Mouse (Mus musculus) forebrain, embryonic 11.5 days (tissue): Measurements from ENCODE around the gene Topbp1. TPM values are rescaled to one million over a fixed set of nuclear protein-coding genes. Genes with fewer than 3 reads are reported as not detected.
"Not testable (repeated sequence)": the region's sequence is repeated elsewhere in the genome, so short reads cannot be mapped to it uniquely, and the experiment has no call there.

Experiments used
- ATAC-seq: fragments of 200-750 bp; cut with Nextera tagmentation; replicated peaks from 2 replicates; pipeline ENCODE4 v1.8.0; 2017; ENCODE audit warnings: moderate TSS enrichment; ENCODE audit not compliant: low FRiP score
- DNase-seq: peaks from one replicate; pipeline ENCODE4 v3.0.0-alpha.2; 2017; ENCODE audit warnings: low spot score
- H3K27ac ChIP-seq: fragments of 300-500 bp; sonication (generic); 2 replicates; pipeline ENCODE4 v1.5.1; 2014; ENCODE audit warnings: low read depth, low read length
- H3K27me3 ChIP-seq: fragments of 300-500 bp; sonication (generic); 2 replicates; pipeline ENCODE4 v1.6.1; 2014; ENCODE audit warnings: mild to moderate bottlenecking, low read length, mixed read lengths; ENCODE audit not compliant: control insufficient read depth, insufficient read depth
- H3K36me3 ChIP-seq: fragments of 300-500 bp; sonication (generic); 2 replicates; pipeline ENCODE4 v1.6.1; 2014; ENCODE audit warnings: mild to moderate bottlenecking, low read length, moderate library complexity, mixed read lengths; ENCODE audit not compliant: control insufficient read depth, insufficient read depth
- H3K4me1 ChIP-seq: fragments of 300-500 bp; sonication (generic); replicated peaks from 2 replicates; pipeline ENCODE4 v1.6.1; 2014; ENCODE audit warnings: low read length, mixed read lengths; ENCODE audit not compliant: control insufficient read depth, insufficient read depth
- H3K4me2 ChIP-seq: fragments of 300-500 bp; sonication (generic); 2 replicates; pipeline ENCODE4 v1.6.1; 2014; ENCODE audit warnings: low read depth, mild to moderate bottlenecking, low read length, moderate library complexity, mixed read lengths; ENCODE audit not compliant: severe bottlenecking
- H3K4me3 ChIP-seq: fragments of 300-500 bp; sonication (generic); 2 replicates; pipeline ENCODE4 v1.5.1; 2014; ENCODE audit warnings: low read depth, low read length
- H3K9ac ChIP-seq: fragments of 300-500 bp; sonication (generic); 2 replicates; pipeline ENCODE4 v1.6.1; 2014; ENCODE audit warnings: low read length
- H3K9me3 ChIP-seq: fragments of 300-500 bp; sonication (generic); 2 replicates; pipeline ENCODE4 v1.6.1; 2016; ENCODE audit warnings: low read length, mixed read lengths; ENCODE audit not compliant: control insufficient read depth
- WGBS: fragments of 180-500 bp; shearing (Covaris S2); extraction: QIAGEN DNeasy Blood & Tissue Kit; methylation state at CpG from one replicate; pipeline ENCODE4 v1.1.7; 2014; 5-methylcytosine and 5-hydroxymethylcytosine counted together
- polyA plus RNA-seq: library from polyadenylated mRNA; unstranded; fragments of >200 nt; fragmentation: Nextera tagmentation; extraction: Ambion mirVana; gene quantifications from 2 replicates; pipeline ENCODE4 v1.2.1, GENCODE M21; 2014

The Topbp1 gene
- polyA plus RNA-seq, 1 experiment from 2014 or later, result 119 TPM

GRCm38 (mm10) chr9:103326449-103326848 lies 21.4 kb downstream of the Topbp1 start:
- no peak overlapping the region for H3K27ac ChIP-seq

GRCm38 (mm10) chr9:103332663-103333062 lies 27.6 kb downstream of the Topbp1 start:
- WGBS, result 96% methylated on average over 6 of the region's 6 CpGs
- ATAC-seq, result no peak
- Histone ChIP-seq H3K4me3 (no peak overlapping the region), H3K36me3 (peaks cover 30% of the 10 kb centered on the region), H3K4me2 (no peak overlapping the region), H3K9ac (no peak overlapping the region), H3K27me3 (no peaks in the 10 kb centered on the region), H3K9me3 (no peaks in the 10 kb centered on the region), H3K27ac (no peak overlapping the region), H3K4me1 (no peaks in the 10 kb centered on the region)
- no peak for DNase-seq

More at GRCm38 (mm10) chr9:103326449-103326848, 21.4 kb downstream of the Topbp1 start:
- H3K9me3 ChIP-seq, result no peaks in the 10 kb centered on the region
- H3K4me3 ChIP-seq, result no peak overlapping the region
- no peaks in the 10 kb centered on the region for H3K4me1 ChIP-seq
- no peak for ATAC-seq
- peaks cover 21% of the 10 kb centered on the region; the same call in 1 of the 2 replicates for H3K36me3 ChIP-seq
- no peak for DNase-seq
- no peak overlapping the region for H3K4me2 ChIP-seq
- WGBS, result 91% methylated on average over 9 of the region's 9 CpGs
- H3K9ac ChIP-seq, result no peak overlapping the region
- H3K27me3 ChIP-seq, result no peaks in the 10 kb centered on the region

- ATAC-seq (no peak), DNase-seq (no peak)
- Histone ChIP-seq H3K9me3 (no peaks in the 10 kb centered on the region), H3K4me3 (no peak overlapping the region), H3K36me3 (peaks cover 36% of the 10 kb centered on the region), H3K9ac (no peak overlapping the region), H3K27me3 (no peaks in the 10 kb centered on the region), H3K4me1 (no peaks in the 10 kb centered on the region), H3K4me2 (no peak overlapping the region), H3K27ac (no peak overlapping the region)
Observed at GRCm38 (mm10) chr9:103336912-103337311, 31.9 kb downstream of the Topbp1 start.

GRCm38 (mm10) chr9:103347045-103347444 lies 42.0 kb downstream of the Topbp1 start:
- H3K27me3 ChIP-seq, result no peaks in the 10 kb centered on the region
- WGBS, result 95% methylated on average over 4 of the region's 4 CpGs

GRCm38 (mm10) chr9:103347996-103348490 lies 43.0 kb downstream of the Topbp1 start:
- Histone ChIP-seq H3K4me3 (no peak overlapping the region), H3K27ac (no peak overlapping the region), H3K4me1 (no peaks in the 10 kb centered on the region), H3K4me2 (no peak overlapping the region), H3K27me3 (no peaks in the 10 kb centered on the region), H3K9me3 (no peaks in the 10 kb centered on the region), H3K36me3 (peaks cover 10% of the 10 kb centered on the region; the same call in 1 of the 2 replicates), H3K9ac (no peak overlapping the region)
- 79% methylated on average over 1 of the region's 1 CpGs for WGBS
- ATAC-seq, result no peak
- no peak for DNase-seq

More at GRCm38 (mm10) chr9:103347045-103347444, 42.0 kb downstream of the Topbp1 start:
- Histone ChIP-seq H3K4me3 (no peak overlapping the region), H3K9me3 (no peaks in the 10 kb centered on the region), H3K27ac (no peak overlapping the region), H3K4me2 (no peak overlapping the region), H3K4me1 (no peaks in the 10 kb centered on the region), H3K9ac (no peak overlapping the region), H3K36me3 (peaks cover 15% of the 10 kb centered on the region; the same call in 1 of the 2 replicates)
- no peak for DNase-seq
- no peak for ATAC-seq

- Histone ChIP-seq H3K27ac (no peak overlapping the region), H3K4me2 (no peak overlapping the region), H3K4me1 (no peaks in the 10 kb centered on the region), H3K4me3 (no peak overlapping the region), H3K9me3 (no peaks in the 10 kb centered on the region), H3K27me3 (no peaks in the 10 kb centered on the region), H3K36me3 (peaks cover 5% of the 10 kb centered on the region; the same call in 1 of the 2 replicates), H3K9ac (no peak overlapping the region)
- no peak for DNase-seq
- no peak for ATAC-seq
Observed at GRCm38 (mm10) chr9:103348791-103349190, 43.8 kb downstream of the Topbp1 start.

- ATAC-seq, H3K36me3 ChIP-seq, H3K4me3 ChIP-seq: not testable (repeated sequence)
Observed at GRCm38 (mm10) chr9:103353500-103354260, 48.7 kb downstream of the Topbp1 start.

GRCm38 (mm10) chr9:103357893-103358292 lies 52.9 kb downstream of the Topbp1 start:
- H3K9me3 ChIP-seq, result no peaks in the 10 kb centered on the region
- H3K4me1 ChIP-seq, result no peaks in the 10 kb centered on the region
- no peak overlapping the region for H3K27ac ChIP-seq
- DNase-seq, result no peak
- H3K36me3 ChIP-seq, result peaks cover 4% of the 10 kb centered on the region; the same call in 1 of the 2 replicates
- H3K4me2 ChIP-seq, result no peak overlapping the region
- H3K27me3 ChIP-seq, result no peaks in the 10 kb centered on the region
- no peak overlapping the region for H3K4me3 ChIP-seq
- H3K9ac ChIP-seq, result no peak overlapping the region
- no peak for ATAC-seq

More at GRCm38 (mm10) chr9:103353500-103354260, 48.7 kb downstream of the Topbp1 start:
- WGBS, result 84% methylated on average over 7 of the region's 7 CpGs
- not testable (repeated sequence) for H3K4me2 ChIP-seq, H3K4me1 ChIP-seq, H3K27me3 ChIP-seq, H3K27ac ChIP-seq, DNase-seq, H3K9me3 ChIP-seq, H3K9ac ChIP-seq

GRCm38 (mm10) chr9:103358545-103358944 lies 53.5 kb downstream of the Topbp1 start:
- Histone ChIP-seq H3K4me3 (no peak overlapping the region), H3K27me3 (no peaks in the 10 kb centered on the region), H3K36me3 (peaks cover 4% of the 10 kb centered on the region; the same call in 1 of the 2 replicates), H3K4me1 (no peaks in the 10 kb centered on the region), H3K9ac (no peak overlapping the region), H3K4me2 (no peak overlapping the region), H3K9me3 (no peaks in the 10 kb centered on the region), H3K27ac (no peak overlapping the region)
- ATAC-seq, result no peak
- no peak for DNase-seq
- WGBS, result 90% methylated on average over 4 of the region's 4 CpGs
